Mouse (Mus musculus) adrenal gland, postnatal 14 days (tissue): ENCODE measurements around the gene Gm3264. TPM values are rescaled to one million over a fixed set of nuclear protein-coding genes. Genes with fewer than 3 reads are reported as not detected.
"Not testable (repeated sequence)": the region's sequence is repeated elsewhere in the genome, so short reads cannot be mapped to it uniquely, and the experiment has no call there.

Experiments
- DNase-seq: peaks from one replicate; pipeline ENCODE4 v3.0.0; 2021; ENCODE audit warnings: mixed read lengths
- long read RNA-seq, 2 experiments: library from polyadenylated mRNA; stranded (forward); transcript quantifications; one replicate each; pipeline ENCODE4 v2.0.0; 2021
- total RNA-seq: library from RNA; stranded (reverse); gene quantifications from 2 replicates; pipeline ENCODE4 v1.2.3, GENCODE M21; 2021

The Gm3264 gene
- total RNA-seq: 3.9 and 5.0 TPM in 2 replicates
- long read RNA-seq, experiment 1, partial matches to known transcripts: 0 of 2 reads
- long read RNA-seq, experiment 1, other reads (novel, unspliced or antisense): 1 of 2 reads
- long read RNA-seq, experiment 2, partial matches to known transcripts: 0 of 5 reads
- long read RNA-seq, experiment 2, other reads (novel, unspliced or antisense): 5 of 5 reads

DNA sequence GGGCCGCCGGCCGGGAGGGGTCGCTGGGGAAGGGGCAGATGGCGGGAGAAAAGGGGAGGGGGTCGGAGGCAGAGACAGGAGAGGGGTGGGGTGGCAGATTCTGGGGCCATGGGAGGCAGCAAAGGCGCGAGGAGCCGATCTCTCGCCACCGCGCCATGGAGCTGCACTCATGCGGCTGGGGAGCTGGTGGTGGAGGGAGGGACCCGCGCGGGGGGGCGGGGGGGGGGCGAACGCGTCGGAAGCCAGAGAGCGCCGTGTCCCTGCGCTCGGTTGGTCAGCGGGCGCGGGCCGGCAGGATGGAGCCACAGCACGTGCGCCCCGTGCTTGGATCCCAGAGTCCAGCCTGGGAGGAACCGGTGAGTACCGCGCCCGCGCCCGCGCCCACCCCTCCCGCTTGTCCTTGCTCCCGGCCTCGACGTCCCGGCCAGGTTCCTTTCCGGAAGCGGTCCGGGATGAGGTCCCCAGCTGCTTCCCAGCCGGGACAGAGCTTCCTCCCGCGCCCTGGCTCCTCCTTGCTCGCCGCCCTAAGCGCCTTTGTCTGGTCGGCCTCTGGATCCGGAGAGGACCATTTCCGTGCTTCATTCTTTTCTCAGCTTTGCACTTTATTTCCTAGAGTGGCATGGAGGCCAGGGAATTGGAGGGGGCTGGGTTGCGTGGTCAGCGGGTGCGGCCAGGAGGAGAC is at the start of gene Gm3264:
Gene Gm3264 (plus strand): TSS at position 278 of the 682 bp plus-strand sequence.
- peak; percentile 3 for DNase-seq

DNA sequence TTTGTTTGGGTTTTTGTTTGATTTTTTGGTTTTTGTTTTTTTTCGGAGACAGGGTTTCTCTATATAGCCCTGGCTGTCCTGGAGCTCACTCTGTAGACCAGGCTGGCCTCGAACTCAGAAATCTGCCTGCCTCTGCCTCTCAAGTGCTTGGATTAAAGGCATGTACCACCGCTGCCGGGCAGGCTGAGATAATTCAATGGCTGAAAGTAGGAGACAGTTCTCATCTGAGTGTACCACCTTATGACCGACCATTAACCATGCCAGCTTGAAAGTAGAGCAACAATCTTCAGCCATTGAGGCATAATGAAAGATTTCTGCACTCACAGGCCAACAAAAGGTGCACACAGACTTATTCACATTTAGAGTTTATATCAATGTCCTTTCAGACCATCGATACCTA is 49.0 kb upstream of the Gm3264 start:
- DNase-seq: peak; percentile 3

DNA sequence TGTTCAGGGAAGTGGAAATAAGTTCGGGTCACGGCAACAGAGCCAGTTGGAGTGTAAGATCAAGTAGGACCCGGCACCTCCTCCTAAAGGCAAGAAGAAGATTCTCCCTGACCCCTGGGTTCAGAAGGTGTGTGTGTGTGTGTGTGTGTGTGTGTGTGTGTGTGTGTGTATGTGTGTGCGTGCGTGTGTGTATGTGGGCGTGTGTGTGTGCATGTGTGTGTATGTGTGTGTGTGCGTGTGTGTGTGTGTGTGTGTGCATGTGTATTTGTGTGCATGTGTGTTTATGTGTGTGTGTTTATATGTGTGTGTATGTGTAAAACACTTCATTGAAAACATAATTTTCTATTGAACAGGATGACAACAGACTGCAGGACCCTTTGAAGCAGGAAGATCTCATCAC is 33.4 kb upstream of the Gm3264 start:
- DNase-seq: not testable (repeated sequence)

DNA sequence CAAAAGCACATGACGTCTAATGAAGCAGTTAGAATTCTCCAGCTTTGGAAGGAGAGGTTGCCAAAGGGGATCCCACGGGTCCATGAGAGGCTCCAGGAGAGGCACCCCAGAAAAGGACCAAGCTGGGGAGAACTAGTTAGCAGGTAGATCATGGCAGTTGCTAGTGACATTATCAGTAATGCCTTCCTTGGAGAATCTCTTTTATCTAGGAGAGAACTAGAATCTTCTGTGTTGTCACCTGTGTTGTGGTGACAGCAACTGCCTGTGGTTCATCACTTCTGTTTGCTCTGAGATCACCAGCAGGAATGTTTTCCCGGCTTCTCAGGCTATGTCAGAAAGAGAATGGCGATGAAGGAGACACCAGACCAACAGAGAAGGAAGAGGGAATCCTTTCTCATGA is 17.6 kb upstream of the Gm3264 start, which contains the start of gene Gm3269:
Gene Gm3269 (plus strand): TSS at position 301 of the 400 bp plus-strand sequence.
- DNase-seq: not testable (repeated sequence)

DNA sequence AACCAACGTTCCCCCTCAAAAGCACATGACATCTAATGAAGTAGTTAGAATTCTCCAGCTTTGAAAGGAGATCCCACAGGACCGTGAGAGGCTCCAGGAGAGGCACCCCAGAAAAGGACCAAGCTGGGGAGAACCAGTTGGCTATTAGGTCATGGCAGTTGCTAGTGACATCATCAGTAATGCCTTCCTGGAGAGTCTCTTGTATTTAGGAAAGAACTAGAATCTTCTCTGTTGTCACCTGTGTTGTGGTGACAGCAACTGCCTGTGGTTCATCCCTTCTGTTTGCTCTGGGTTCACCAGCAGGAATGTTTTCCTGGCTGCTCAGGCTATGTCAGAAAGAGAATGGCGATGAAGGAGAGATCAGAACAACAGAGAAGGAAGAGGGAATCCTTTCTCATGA is 36.7 kb downstream of the Gm3264 start, which contains the start of gene Gm3278:
Gene Gm3278 (plus strand): TSS at position 301 of the 400 bp plus-strand sequence.
- DNase-seq: not testable (repeated sequence)

Other genes with a start within 250 kb of the Gm3264 start
- gene Gm8159, start 223.2 kb upstream of the Gm3264 start, total RNA-seq: not detected in 2 replicates
- gene Gm3239, start 191.4 kb upstream of the Gm3264 start, total RNA-seq: not detected in 2 replicates
- not detected in 2 replicates for gene Gm7876, start 146.3 kb upstream of the Gm3264 start, total RNA-seq
- 0.19 TPM in 1 of 2 replicates, not detected in the other for gene Gm3252, start 128.8 kb upstream of the Gm3264 start, total RNA-seq
- not detected in 2 replicates for gene Gm9602, start 79.2 kb upstream of the Gm3264 start, total RNA-seq
- not detected in 2 replicates for gene Gm3269, start 17.5 kb upstream of the Gm3264 start, total RNA-seq
- not detected in 2 replicates for gene Gm3278, start 36.8 kb downstream of the Gm3264 start, total RNA-seq
- gene Gm8297, start 128.4 kb downstream of the Gm3264 start, total RNA-seq: not detected in 2 replicates
- gene Gm3298, start 160.3 kb downstream of the Gm3264 start, total RNA-seq: not detected in 2 replicates
- gene 4930555G01Rik, start 195.1 kb downstream of the Gm3264 start, total RNA-seq: not detected in 2 replicates
- gene Gm8281, start 215.5 kb downstream of the Gm3264 start, total RNA-seq: 0.23 TPM in 1 of 2 replicates, not detected in the other